Mouse (Mus musculus) CH12.LX (cell line): ENCODE results near the gene Gm45808. TPM values are rescaled to one million over a fixed set of nuclear protein-coding genes. Genes with fewer than 3 reads are reported as not detected.

Source experiments
- DNase-seq: peaks from one replicate; pipeline ENCODE4 v3.0.0-alpha.2; 2013; ENCODE audit errors: extremely low read depth
- H3K27ac ChIP-seq: 2 replicates; pipeline ENCODE4 v1.5.1; 2012; ENCODE audit warnings: low read depth, mild to moderate bottlenecking, control low read depth, moderate library complexity; ENCODE audit not compliant: insufficient read depth
- H3K27me3 ChIP-seq: replicated peaks from 2 replicates; pipeline ENCODE3; 2012; ENCODE audit warnings: inconsistent platforms
- H3K36me3 ChIP-seq, 2 experiments: replicated peaks in 1 of 2; 2 replicates each; pipeline versions ENCODE3 to v1.6.1; 2012; ENCODE audit warnings: inconsistent platforms in 1 of 2, low read length in 1 of 2, mild to moderate bottlenecking in 1 of 2, mixed read lengths in 1 of 2, moderate library complexity in 1 of 2; ENCODE audit not compliant: control insufficient read depth in 1 of 2, insufficient read depth in 1 of 2
- H3K4me1 ChIP-seq, 2 experiments: 2 replicates each; pipeline ENCODE4 v1.6.1; 2012; ENCODE audit warnings: inconsistent platforms in 1 of 2, moderate library complexity in 1 of 2; ENCODE audit not compliant: insufficient read depth in 2 of 2, control insufficient read depth in 1 of 2
- H3K4me2 ChIP-seq: 2 replicates; pipeline ENCODE4 v1.6.1; 2012; ENCODE audit warnings: low read depth, mild to moderate bottlenecking, control low read depth; ENCODE audit not compliant: poor library complexity, insufficient read depth, severe bottlenecking
- H3K4me3 ChIP-seq, 3 experiments: fragments of 150-350 bp in 1 of 3; sonication (generic) in 1 of 3; replicated peaks in 1 of 3; 2 replicates each; pipeline versions ENCODE3 to v1.5.1; 2011 to 2012; ENCODE audit warnings: low read depth in 2 of 3, low read length in 2 of 3, mild to moderate bottlenecking in 2 of 3, moderate library complexity in 2 of 3, control low read depth in 1 of 3, improper control_type of control experiment in 1 of 3, inconsistent platforms in 1 of 3, mixed read lengths in 1 of 3; ENCODE audit not compliant: poor library complexity in 1 of 3
- H3K79me2 ChIP-seq: replicated peaks from 2 replicates; pipeline ENCODE4 v1.6.1; 2012; ENCODE audit warnings: mild to moderate bottlenecking, moderate library complexity; ENCODE audit not compliant: control insufficient read depth, poor library complexity, insufficient read depth, severe bottlenecking; ENCODE audit errors: extremely low read depth
- H3K9ac ChIP-seq: 2 replicates; pipeline ENCODE4 v1.6.1; 2012; ENCODE audit warnings: low read depth, mild to moderate bottlenecking, control low read depth, moderate library complexity; ENCODE audit not compliant: insufficient read depth
- H3K9me3 ChIP-seq: replicated peaks from 2 replicates; pipeline ENCODE3; 2012; ENCODE audit warnings: low read length, inconsistent platforms, mixed read lengths
- BHLHE40 ChIP-seq: IDR thresholded peaks from 2 replicates; pipeline ENCODE4 v1.6.1; 2011; ENCODE audit warnings: mild to moderate bottlenecking, low read depth, low read length, improper control_type of control experiment
- CHD1 ChIP-seq: IDR thresholded peaks from 2 replicates; pipeline ENCODE4 v1.6.1; 2012; ENCODE audit warnings: low read depth, low read length, improper control_type of control experiment, inconsistent platforms
- CHD2 ChIP-seq: IDR thresholded peaks from 2 replicates; pipeline ENCODE4 v1.6.1; 2011; ENCODE audit warnings: low read length, improper control_type of control experiment
- ELF1 ChIP-seq: IDR thresholded peaks from 2 replicates; pipeline ENCODE4 v1.6.1; 2014; ENCODE audit warnings: low read depth, mild to moderate bottlenecking, inconsistent platforms, low read length, improper control_type of control experiment
- ETS1 ChIP-seq: conservative IDR thresholded peaks from 2 replicates; pipeline ENCODE4 v1.6.1; 2012; ENCODE audit warnings: low read depth, mild to moderate bottlenecking, inconsistent platforms, low read length, improper control_type of control experiment, moderate library complexity
- GABPA ChIP-seq: IDR thresholded peaks from 2 replicates; pipeline ENCODE4 v1.6.1; 2012; ENCODE audit warnings: low read depth, low read length, improper control_type of control experiment, inconsistent platforms; ENCODE audit not compliant: insufficient replicate concordance
- HCFC1 ChIP-seq: IDR thresholded peaks from 2 replicates; pipeline ENCODE4 v1.6.1; 2012; ENCODE audit warnings: low read depth, mild to moderate bottlenecking, inconsistent platforms, low read length, improper control_type of control experiment
- MAX ChIP-seq: IDR thresholded peaks from 2 replicates; pipeline ENCODE4 v1.6.1; 2011; ENCODE audit warnings: low read length, improper control_type of control experiment
- MEF2A ChIP-seq: IDR thresholded peaks from 2 replicates; pipeline ENCODE4 v1.6.1; 2014; ENCODE audit warnings: low read depth, mild to moderate bottlenecking, inconsistent platforms, low read length, improper control_type of control experiment, borderline replicate concordance
- MYC ChIP-seq: IDR thresholded peaks from 2 replicates; pipeline ENCODE4 v1.6.1; 2011; ENCODE audit warnings: low read depth, mild to moderate bottlenecking, improper control_type of control experiment, low read length
- NRF1 ChIP-seq: IDR thresholded peaks from 2 replicates; pipeline ENCODE4 v1.6.1; 2014; ENCODE audit warnings: low read depth, mild to moderate bottlenecking, inconsistent platforms, low read length, improper control_type of control experiment, moderate library complexity
- SIN3A ChIP-seq: IDR thresholded peaks from 2 replicates; pipeline ENCODE4 v1.6.1; 2012; ENCODE audit warnings: low read length, improper control_type of control experiment, inconsistent platforms
- SMC3 ChIP-seq: IDR thresholded peaks from 2 replicates; pipeline ENCODE4 v1.6.1; 2011; ENCODE audit warnings: low read depth, low read length, improper control_type of control experiment
- TCF12 ChIP-seq: IDR thresholded peaks from 2 replicates; pipeline ENCODE4 v1.6.1; 2014; ENCODE audit warnings: low read depth, mild to moderate bottlenecking, inconsistent platforms, low read length, improper control_type of control experiment
- UBTF ChIP-seq: IDR thresholded peaks from 2 replicates; pipeline ENCODE4 v1.6.1; 2012; ENCODE audit warnings: low read depth, mild to moderate bottlenecking, inconsistent platforms, low read length, improper control_type of control experiment, moderate library complexity
- dilution Hi-C: fragments of 300-500 bp; cut with MboI; formaldehyde crosslinking; loops from 2 replicates; pipeline ENCODE4 v1.14.3; 2020; ENCODE audit warnings: low sequenced_read_pairs; ENCODE audit not compliant: extremely low pct_unique_long_range_greater_than_20kb, extremely low pct_ligation_motif_present
- in situ Hi-C: fragments of 300-500 bp; cut with MboI; formaldehyde crosslinking; loops from 3 replicates; pipeline ENCODE4 v1.14.3; 2019; ENCODE audit warnings: low sequenced_read_pairs, low pct_ligation_motif_present, low pct_unique_long_range_greater_than_20kb, mixed read lengths
- polyA plus RNA-seq: library from polyadenylated mRNA; unstranded; fragments of >175 nt; gene quantifications from 2 replicates; pipeline ENCODE4 v1.2.1, GENCODE M21; 2012; ENCODE audit warnings: low read depth; ENCODE audit not compliant: insufficient read length
- total RNA-seq, 2 experiments: library from RNA; depleted of rRNA; stranded (reverse); fragments of 300-350 nt in 1 of 2; fragments of >200 nt in 1 of 2; gene quantifications; 2 replicates each; pipeline ENCODE4 v1.2.3; 2012 to 2014

The Gm45808 gene
- total and polyA plus RNA-seq, 3 experiments = 0.85 to 5.0 TPM; not detected in 1

DNA sequence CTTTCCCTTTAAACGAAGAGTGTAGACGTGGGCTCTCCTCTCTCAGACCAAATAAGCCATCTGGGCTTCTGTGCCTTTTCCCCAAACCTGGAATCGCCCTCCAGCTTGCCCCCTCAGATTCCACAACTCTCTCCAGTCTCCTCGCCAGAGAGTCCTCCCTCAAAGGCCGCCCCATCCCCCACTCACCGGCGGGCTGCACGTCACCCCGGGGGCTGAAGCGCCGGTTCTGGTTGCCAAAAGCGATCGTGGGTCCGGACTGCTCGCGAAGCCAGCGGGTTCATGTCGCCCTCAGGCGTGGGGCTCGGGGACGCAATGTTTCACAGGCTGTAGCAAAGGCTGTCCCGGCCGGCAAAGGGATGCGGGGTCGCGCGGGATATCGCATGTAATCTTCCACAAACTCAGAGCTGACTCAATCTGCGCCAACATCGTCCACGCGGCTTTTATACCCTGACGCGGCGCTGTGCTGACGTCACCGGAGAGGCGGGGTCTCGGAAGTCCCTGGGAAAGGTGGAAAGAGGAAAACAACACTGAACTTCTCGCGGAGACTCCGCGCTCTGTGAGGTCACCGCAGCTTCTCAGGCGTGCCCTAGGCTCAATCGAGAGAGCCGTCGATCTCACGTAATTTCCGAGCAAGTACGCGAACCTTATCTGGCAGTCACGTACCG is 39.3 kb upstream of the Gm45808 start, which contains the start of the genes Ppp1r15a and Plekha4 (continued):
- TF ChIP-seq NRF1 (peak; percentile 39; the same call in 1 of the 2 replicates), MYC (peak; percentile 20; the same call in 1 of the 2 replicates), CHD2 (peak; percentile 80), GABPA (no peak), ELF1 (peak; percentile 85), UBTF (peak; percentile 56), BHLHE40 (peak; percentile 78), CHD1 (no peak), ETS1 (peak; percentile 48; the same call in 1 of the 2 replicates), SMC3 (no peak), HCFC1 (peak; percentile 55), MEF2A (no peak)

DNA sequence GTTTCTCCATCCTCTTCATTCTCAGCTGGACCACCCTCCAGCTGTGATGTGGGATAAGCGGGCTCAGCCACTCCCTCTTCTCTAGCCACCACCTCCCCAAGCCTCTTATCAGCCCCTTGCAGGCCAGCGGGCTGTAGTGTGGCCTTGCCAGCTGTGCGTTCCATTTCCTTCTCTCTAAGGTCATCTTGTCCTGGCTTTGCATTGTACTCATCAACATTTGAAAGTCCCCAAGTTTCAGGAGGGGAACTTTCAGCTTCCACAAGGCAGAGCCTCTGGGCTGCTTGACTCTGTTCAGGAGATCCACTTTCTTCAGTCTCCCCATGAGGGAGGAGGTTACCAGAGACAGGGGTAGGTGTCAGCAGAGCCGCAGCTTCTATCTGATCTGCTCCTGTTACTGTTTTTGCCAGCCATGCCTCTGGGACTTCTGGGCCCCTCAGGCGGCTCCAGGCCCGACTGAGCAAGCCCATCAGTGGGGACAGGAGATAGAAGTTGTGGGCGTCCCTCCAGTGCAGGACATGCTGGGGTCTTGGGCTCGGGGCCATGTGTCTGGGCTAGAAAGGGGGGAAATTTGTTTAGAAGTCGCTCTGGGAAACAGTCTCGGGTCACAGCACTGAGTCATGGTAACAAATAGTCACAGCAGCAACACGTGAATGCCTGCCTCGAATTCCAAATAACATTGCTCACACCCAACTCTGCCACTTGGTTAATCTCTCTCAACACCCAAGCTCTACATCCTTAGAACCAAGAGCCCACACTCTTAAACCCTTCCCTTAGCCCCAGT is 38.4 kb upstream of the Gm45808 start:
- Histone ChIP-seq H3K36me3 (peaks cover 19 to 29% of the 10 kb centered on the region in 2 experiments), H3K27me3 (peaks cover 9% of the 10 kb centered on the region), H3K4me2 (peak overlapping the region; percentile 71), H3K4me3 (peak overlapping the region; percentile 59 to 92 (median 88)), H3K27ac (peak overlapping the region; percentile 75), H3K79me2 (peaks cover 24% of the 10 kb centered on the region), H3K9ac (peak overlapping the region; percentile 81), H3K9me3 (no peaks in the 10 kb centered on the region), H3K4me1 (peaks cover 7 to 44% of the 10 kb centered on the region in 2 experiments)
- in situ Hi-C loops (loop anchor here (10.0 kb wide), 1 partner anchor 60 kb away; no protein-coding TSS in a partner anchor), dilution Hi-C loops (no loop called here)
- DNase-seq = no peak
- TF ChIP-seq SIN3A (peak; percentile 72), MAX (no peak), BHLHE40 (peak; percentile 46; the same call in 1 of the 2 replicates)

DNA sequence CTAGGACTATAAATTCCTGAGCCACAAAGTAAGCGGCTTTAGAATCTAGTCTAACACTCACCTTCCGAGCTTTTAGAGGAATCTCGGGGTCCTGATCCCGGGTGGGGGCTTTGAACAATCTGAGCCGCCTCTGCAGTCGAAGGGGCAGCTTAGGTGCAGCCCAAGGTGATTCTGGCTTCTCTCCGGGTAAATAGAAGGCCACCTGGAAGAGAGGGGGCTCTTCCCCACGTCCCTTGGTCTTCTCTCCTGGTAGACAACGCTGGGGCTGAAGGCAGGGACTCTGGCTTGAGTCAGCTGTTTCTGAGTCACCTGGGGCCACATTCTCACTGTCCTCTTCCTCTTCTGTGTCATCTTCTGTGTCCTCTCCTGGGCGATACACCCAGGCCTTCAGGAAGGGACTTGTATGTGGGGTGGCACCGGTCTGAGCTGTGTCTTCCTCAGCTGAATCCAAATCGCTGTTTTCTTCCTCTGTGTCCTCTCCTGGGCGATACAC is 37.1 kb upstream of the Gm45808 start:
- no peaks in the 10 kb centered on the region for H3K9me3 ChIP-seq
- peaks cover 19 to 29% of the 10 kb centered on the region in 2 experiments for H3K36me3 ChIP-seq
- peak overlapping the region; percentile 56 for H3K9ac ChIP-seq
- H3K4me1 ChIP-seq = peaks cover 5 to 36% of the 10 kb centered on the region in 2 experiments
- peaks cover 24% of the 10 kb centered on the region for H3K79me2 ChIP-seq
- no peak overlapping the region for H3K27ac ChIP-seq
- peak overlapping the region in 2 of 3 experiments; percentile 25 to 52 for H3K4me3 ChIP-seq
- in situ Hi-C loops = loop anchor here (10.0 kb wide), 1 partner anchor 61 kb away; no protein-coding TSS in a partner anchor
- H3K4me2 ChIP-seq = peak overlapping the region; percentile 79; the same call in 1 of the 2 replicates
- DNase-seq = no peak
- dilution Hi-C loops = no loop called here
- no peak for TF ChIP-seq TCF12
- peak; percentile 47; the same call in 1 of the 2 replicates for TF ChIP-seq ETS1
- TF ChIP-seq BHLHE40 = no peak
- TF ChIP-seq, all 38 proteins: peak for 1
- H3K27me3 ChIP-seq = peaks cover 3% of the 10 kb centered on the region
